Mouse (Mus musculus) CH12.LX (cell line): ENCODE data around the gene Kirrel3. TPM values are rescaled to one million over a fixed set of nuclear protein-coding genes. Genes with fewer than 3 reads are reported as not detected.

Experiments
- DNase-seq: peaks from one replicate; pipeline ENCODE4 v3.0.0-alpha.2; 2013; ENCODE audit errors: extremely low read depth
- H3K27ac ChIP-seq: 2 replicates; pipeline ENCODE4 v1.5.1; 2012; ENCODE audit warnings: low read depth, mild to moderate bottlenecking, control low read depth, moderate library complexity; ENCODE audit not compliant: insufficient read depth
- H3K27me3 ChIP-seq: replicated peaks from 2 replicates; pipeline ENCODE3; 2012; ENCODE audit warnings: inconsistent platforms
- H3K36me3 ChIP-seq, 2 experiments: replicated peaks in 1 of 2; 2 replicates each; pipeline versions ENCODE3 to v1.6.1; 2012; ENCODE audit warnings: inconsistent platforms in 1 of 2, low read length in 1 of 2, mild to moderate bottlenecking in 1 of 2, mixed read lengths in 1 of 2, moderate library complexity in 1 of 2; ENCODE audit not compliant: control insufficient read depth in 1 of 2, insufficient read depth in 1 of 2
- H3K4me1 ChIP-seq, 2 experiments: 2 replicates each; pipeline ENCODE4 v1.6.1; 2012; ENCODE audit warnings: inconsistent platforms in 1 of 2, moderate library complexity in 1 of 2; ENCODE audit not compliant: insufficient read depth in 2 of 2, control insufficient read depth in 1 of 2
- H3K4me2 ChIP-seq: 2 replicates; pipeline ENCODE4 v1.6.1; 2012; ENCODE audit warnings: low read depth, mild to moderate bottlenecking, control low read depth; ENCODE audit not compliant: poor library complexity, insufficient read depth, severe bottlenecking
- H3K4me3 ChIP-seq, 3 experiments: fragments of 150-350 bp in 1 of 3; sonication (generic) in 1 of 3; replicated peaks in 1 of 3; 2 replicates each; pipeline versions ENCODE3 to v1.5.1; 2011 to 2012; ENCODE audit warnings: low read depth in 2 of 3, low read length in 2 of 3, mild to moderate bottlenecking in 2 of 3, moderate library complexity in 2 of 3, control low read depth in 1 of 3, improper control_type of control experiment in 1 of 3, inconsistent platforms in 1 of 3, mixed read lengths in 1 of 3; ENCODE audit not compliant: poor library complexity in 1 of 3
- H3K79me2 ChIP-seq: replicated peaks from 2 replicates; pipeline ENCODE4 v1.6.1; 2012; ENCODE audit warnings: mild to moderate bottlenecking, moderate library complexity; ENCODE audit not compliant: control insufficient read depth, poor library complexity, insufficient read depth, severe bottlenecking; ENCODE audit errors: extremely low read depth
- H3K9ac ChIP-seq: 2 replicates; pipeline ENCODE4 v1.6.1; 2012; ENCODE audit warnings: low read depth, mild to moderate bottlenecking, control low read depth, moderate library complexity; ENCODE audit not compliant: insufficient read depth
- H3K9me3 ChIP-seq: replicated peaks from 2 replicates; pipeline ENCODE3; 2012; ENCODE audit warnings: low read length, inconsistent platforms, mixed read lengths
- CHD1 ChIP-seq: IDR thresholded peaks from 2 replicates; pipeline ENCODE4 v1.6.1; 2012; ENCODE audit warnings: low read depth, low read length, improper control_type of control experiment, inconsistent platforms
- CHD2 ChIP-seq: IDR thresholded peaks from 2 replicates; pipeline ENCODE4 v1.6.1; 2011; ENCODE audit warnings: low read length, improper control_type of control experiment
- EP300 ChIP-seq: IDR thresholded peaks from 2 replicates; pipeline ENCODE4 v1.6.1; 2011; ENCODE audit warnings: low read length, improper control_type of control experiment
- ETS1 ChIP-seq: conservative IDR thresholded peaks from 2 replicates; pipeline ENCODE4 v1.6.1; 2012; ENCODE audit warnings: low read depth, mild to moderate bottlenecking, inconsistent platforms, low read length, improper control_type of control experiment, moderate library complexity
- JUN ChIP-seq: IDR thresholded peaks from 2 replicates; pipeline ENCODE4 v1.6.1; 2011; ENCODE audit warnings: low read depth, mild to moderate bottlenecking, low read length, improper control_type of control experiment, moderate library complexity; ENCODE audit not compliant: insufficient read depth
- KAT2A ChIP-seq: IDR thresholded peaks from 2 replicates; pipeline ENCODE4 v1.6.1; 2012; ENCODE audit warnings: low read length, improper control_type of control experiment, inconsistent platforms; ENCODE audit not compliant: insufficient replicate concordance
- MAX ChIP-seq: IDR thresholded peaks from 2 replicates; pipeline ENCODE4 v1.6.1; 2011; ENCODE audit warnings: low read length, improper control_type of control experiment
- MXI1 ChIP-seq: IDR thresholded peaks from 2 replicates; pipeline ENCODE4 v1.6.1; 2011; ENCODE audit warnings: mild to moderate bottlenecking, low read depth, low read length, improper control_type of control experiment
- MYC ChIP-seq: IDR thresholded peaks from 2 replicates; pipeline ENCODE4 v1.6.1; 2011; ENCODE audit warnings: low read depth, mild to moderate bottlenecking, improper control_type of control experiment, low read length
- NRF1 ChIP-seq: IDR thresholded peaks from 2 replicates; pipeline ENCODE4 v1.6.1; 2014; ENCODE audit warnings: low read depth, mild to moderate bottlenecking, inconsistent platforms, low read length, improper control_type of control experiment, moderate library complexity
- POLR2A ChIP-seq: IDR thresholded peaks from 2 replicates; pipeline ENCODE4 v1.6.1; 2011; ENCODE audit warnings: low read depth, mild to moderate bottlenecking, improper control_type of control experiment, low read length
- SIN3A ChIP-seq: IDR thresholded peaks from 2 replicates; pipeline ENCODE4 v1.6.1; 2012; ENCODE audit warnings: low read length, improper control_type of control experiment, inconsistent platforms
- SMC3 ChIP-seq: IDR thresholded peaks from 2 replicates; pipeline ENCODE4 v1.6.1; 2011; ENCODE audit warnings: low read depth, low read length, improper control_type of control experiment
- TBP ChIP-seq: conservative IDR thresholded peaks from 2 replicates; pipeline ENCODE4 v1.6.1; 2011; ENCODE audit warnings: low read depth, low read length, improper control_type of control experiment
- UBTF ChIP-seq: IDR thresholded peaks from 2 replicates; pipeline ENCODE4 v1.6.1; 2012; ENCODE audit warnings: low read depth, mild to moderate bottlenecking, inconsistent platforms, low read length, improper control_type of control experiment, moderate library complexity
- USF2 ChIP-seq: conservative IDR thresholded peaks from 2 replicates; pipeline ENCODE4 v1.6.1; 2011; ENCODE audit warnings: low read depth, low read length, improper control_type of control experiment
- ZKSCAN1 ChIP-seq: IDR thresholded peaks from 2 replicates; pipeline ENCODE4 v1.6.1; 2012; ENCODE audit warnings: low read depth, inconsistent platforms, low read length, improper control_type of control experiment, borderline replicate concordance
- dilution Hi-C: fragments of 300-500 bp; cut with MboI; formaldehyde crosslinking; loops from 2 replicates; pipeline ENCODE4 v1.14.3; 2020; ENCODE audit warnings: low sequenced_read_pairs; ENCODE audit not compliant: extremely low pct_unique_long_range_greater_than_20kb, extremely low pct_ligation_motif_present
- in situ Hi-C: fragments of 300-500 bp; cut with MboI; formaldehyde crosslinking; loops from 3 replicates; pipeline ENCODE4 v1.14.3; 2019; ENCODE audit warnings: low sequenced_read_pairs, low pct_ligation_motif_present, low pct_unique_long_range_greater_than_20kb, mixed read lengths
- polyA plus RNA-seq: library from polyadenylated mRNA; unstranded; fragments of >175 nt; gene quantifications from 2 replicates; pipeline ENCODE4 v1.2.1, GENCODE M21; 2012; ENCODE audit warnings: low read depth; ENCODE audit not compliant: insufficient read length
- total RNA-seq, 2 experiments: library from RNA; depleted of rRNA; stranded (reverse); fragments of 300-350 nt in 1 of 2; fragments of >200 nt in 1 of 2; gene quantifications; 2 replicates each; pipeline ENCODE4 v1.2.3; 2012 to 2014

Gene Kirrel3
- total and polyA plus RNA-seq, 3 experiments, result not detected

- Histone ChIP-seq H3K4me2 (no peak overlapping the region), H3K9ac (no peak overlapping the region), H3K4me3 (no peak overlapping the region), H3K9me3 (no peaks in the 10 kb centered on the region), H3K36me3 (no peaks in the 10 kb centered on the region), H3K4me1 (no peaks in the 10 kb centered on the region), H3K27me3 (peaks cover 92% of the 10 kb centered on the region), H3K79me2 (no peaks in the 10 kb centered on the region), H3K27ac (no peak overlapping the region)
- DNase-seq, result no peak
- in situ Hi-C loops, result no loop called here
- no peak for TF ChIP-seq EP300
- no peak for TF ChIP-seq POLR2A
- TF ChIP-seq MXI1, result no peak
- dilution Hi-C loops, result no loop called here
Measured at GRCm38 (mm10) chr9:34843275-34843965, 357.7 kb downstream of the Kirrel3 start.

- peaks cover 94% of the 10 kb centered on the region for H3K27me3 ChIP-seq
- H3K79me2 ChIP-seq, result no peaks in the 10 kb centered on the region
- no peak for TF ChIP-seq CHD1
- no peak for TF ChIP-seq JUN
- no peak for TF ChIP-seq CHD2
- TF ChIP-seq ETS1, result no peak
- no peak for TF ChIP-seq ZKSCAN1
- no peak for TF ChIP-seq MYC
- TF ChIP-seq NRF1, result no peak
- TF ChIP-seq KAT2A, result no peak
- no peak for TF ChIP-seq EP300
- TF ChIP-seq USF2, result no peak
- TF ChIP-seq SIN3A, result no peak
- TF ChIP-seq SMC3, result no peak
- TF ChIP-seq UBTF, result no peak
- TF ChIP-seq TBP, result no peak
- no peak for TF ChIP-seq MAX
- H3K4me1 ChIP-seq, result no peaks in the 10 kb centered on the region
- H3K4me2 ChIP-seq, result no peak overlapping the region
- no peaks in the 10 kb centered on the region for H3K9me3 ChIP-seq
- H3K27ac ChIP-seq, result no peak overlapping the region
- H3K36me3 ChIP-seq, result no peaks in the 10 kb centered on the region
- in situ Hi-C loops, result no loop called here
- dilution Hi-C loops, result no loop called here
- no peak overlapping the region for H3K4me3 ChIP-seq
- no peak overlapping the region for H3K9ac ChIP-seq
- no peak for DNase-seq
Measured at GRCm38 (mm10) chr9:34846440-34846839, 360.7 kb downstream of the Kirrel3 start.
